Mouse (Mus musculus) myocyte (in vitro differentiated cells): ENCODE data around the gene Elmod3.

Experiments used
- CEBPB ChIP-seq: IDR thresholded peaks from 2 replicates; pipeline ENCODE4 v1.6.1; 2011; ENCODE audit warnings: mild to moderate bottlenecking, moderate library complexity; ENCODE audit not compliant: poor library complexity, insufficient read depth, severe bottlenecking
- E2F4 ChIP-seq: IDR thresholded peaks from one replicate; pipeline ENCODE4 v1.6.1; 2011; ENCODE audit warnings: mild to moderate bottlenecking, control low read depth, moderate library complexity; ENCODE audit not compliant: insufficient read depth
- MAX ChIP-seq: IDR thresholded peaks from one replicate; pipeline ENCODE4 v1.6.1; 2011; ENCODE audit warnings: low read depth, mild to moderate bottlenecking, control low read depth
- MYOD1 ChIP-seq, 3 experiments: IDR thresholded peaks; one replicate each; pipeline ENCODE4 v1.6.1; 2011; ENCODE audit warnings: control low read depth in 2 of 3, low read depth in 2 of 3, mild to moderate bottlenecking in 2 of 3, moderate library complexity in 1 of 3; ENCODE audit not compliant: insufficient read length in 2 of 3, control insufficient read depth in 1 of 3
- POLR2A ChIP-seq: IDR thresholded peaks from one replicate; pipeline ENCODE4 v1.6.1; 2011; ENCODE audit warnings: low read depth, mild to moderate bottlenecking, control low read depth, moderate library complexity; ENCODE audit not compliant: insufficient read length
- POLR2AphosphoS2 ChIP-seq: IDR thresholded peaks from one replicate; pipeline ENCODE4 v1.6.1; 2011; ENCODE audit warnings: low read depth, control low read depth; ENCODE audit not compliant: insufficient read length
- REST ChIP-seq: IDR thresholded peaks from one replicate; pipeline ENCODE4 v1.6.1; 2011; ENCODE audit warnings: mild to moderate bottlenecking, control low read depth, moderate library complexity; ENCODE audit not compliant: insufficient read depth, insufficient read length
- SRF ChIP-seq: IDR thresholded peaks from one replicate; pipeline ENCODE4 v1.6.1; 2011; ENCODE audit warnings: low read depth; ENCODE audit not compliant: control insufficient read depth, insufficient read length
- TCF12 ChIP-seq: IDR thresholded peaks from one replicate; pipeline ENCODE4 v1.6.1; 2011; ENCODE audit warnings: mild to moderate bottlenecking, control low read depth; ENCODE audit not compliant: poor library complexity, insufficient read depth, severe bottlenecking
- TCF3 ChIP-seq: IDR thresholded peaks from one replicate; pipeline ENCODE4 v1.6.1; 2011; ENCODE audit warnings: low read depth, control low read depth; ENCODE audit not compliant: insufficient read length
- USF1 ChIP-seq: IDR thresholded peaks from one replicate; pipeline ENCODE4 v1.6.1; 2011; ENCODE audit warnings: low read depth, mild to moderate bottlenecking, control low read depth, moderate library complexity

DNA sequence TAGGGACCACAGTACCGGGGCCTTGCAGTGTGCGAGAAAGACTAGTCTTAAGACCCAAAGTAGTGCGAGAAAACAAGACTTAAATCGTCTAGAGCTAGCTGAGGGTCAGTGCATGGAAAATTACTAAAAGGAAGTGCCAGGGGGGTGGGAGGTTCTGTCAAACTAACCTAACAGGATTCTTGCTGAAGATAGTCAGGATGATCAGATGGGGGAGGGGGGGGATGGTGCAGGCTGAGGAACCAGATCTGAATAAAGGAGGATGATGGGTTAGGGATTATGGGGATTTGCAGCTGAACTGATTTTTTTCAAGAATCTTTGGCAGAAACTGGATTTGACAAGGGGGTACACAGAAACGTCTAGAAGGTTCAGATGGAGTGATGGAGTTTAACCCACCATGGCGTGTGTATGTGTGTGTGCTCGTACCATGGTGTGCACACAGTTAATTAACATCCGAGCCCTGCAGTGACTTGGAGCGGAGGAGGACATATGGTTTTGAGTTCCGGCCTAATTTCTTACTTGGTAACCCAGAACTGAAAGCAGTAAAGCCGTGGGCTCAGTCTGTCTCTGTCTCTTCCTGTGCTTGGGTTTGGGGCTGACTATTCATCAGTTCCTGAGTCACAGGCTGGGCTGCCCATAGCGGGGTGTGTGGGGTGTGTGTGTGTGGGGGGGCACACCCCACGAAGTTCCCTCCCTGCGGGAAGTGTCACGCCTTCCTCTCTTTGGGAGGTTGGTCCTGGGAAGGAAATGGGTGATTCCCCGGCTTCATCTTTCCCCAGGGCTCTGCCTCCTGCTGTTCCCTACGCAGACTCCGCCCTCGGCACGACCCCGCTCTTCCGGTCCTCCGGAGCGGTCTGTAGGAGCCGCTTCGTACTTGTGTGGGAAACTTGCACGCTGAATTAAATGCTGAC is 45.8 kb downstream of the Elmod3 start:
- TF ChIP-seq POLR2A (peak; percentile 51), CEBPB (no peak), MAX (no peak), POLR2AphosphoS2 (peak; percentile 35), TCF12 (no peak), USF1 (no peak), REST (no peak), SRF (no peak), E2F4 (no peak), MYOD1 (IDR thresholded peaks at IDR 0.05; ENCODE audit: control insufficient read depth in 1 of 3, insufficient read length in 2 of 3, low read depth in 2 of 3) (no peak), TCF3 (no peak)
